Mouse (Mus musculus) c-Kit-positive CD71-positive TER-119-positive erythroid progenitor cells, embryonic 14.5 days (primary cell): ENCODE measurements around the gene Pgpep1.

ENCODE experiments used
- DNase-seq: peaks from one replicate; pipeline ENCODE4 v3.0.0-alpha.2; 2013; ENCODE audit warnings: low spot score

Gene Pgpep1

DNA sequence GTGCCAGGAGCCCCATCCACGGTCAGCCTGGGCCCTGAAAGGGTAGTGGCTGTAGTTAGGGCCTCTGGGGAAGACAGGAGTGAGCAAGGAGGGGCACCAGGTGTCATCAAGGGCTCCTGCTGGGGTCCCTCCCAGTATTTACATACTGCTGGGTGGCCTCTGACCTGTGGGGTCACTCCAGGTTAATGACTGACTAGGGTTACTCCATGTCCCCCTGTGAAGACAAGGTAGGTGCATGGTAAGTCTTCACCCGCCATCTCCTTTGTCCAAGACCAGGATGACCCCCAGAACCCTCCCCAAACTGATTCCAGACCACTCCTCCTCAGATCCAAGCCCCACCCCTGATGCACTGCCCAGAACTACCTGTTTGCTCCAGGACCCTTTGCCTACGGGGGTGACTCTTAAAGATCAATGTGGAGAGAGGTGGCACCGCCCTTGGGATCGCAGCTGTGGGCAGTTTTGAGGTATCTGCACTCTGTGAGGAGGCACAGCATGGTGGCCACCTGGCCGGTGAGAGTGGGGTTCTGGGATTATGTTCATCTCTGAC lies 27.8 kb downstream of the Pgpep1 start, which contains the start of gene Gdf15:
Gene Gdf15 (minus strand): TSS at position 111 of the 547 bp plus-strand sequence.
- no peak for DNase-seq

DNA sequence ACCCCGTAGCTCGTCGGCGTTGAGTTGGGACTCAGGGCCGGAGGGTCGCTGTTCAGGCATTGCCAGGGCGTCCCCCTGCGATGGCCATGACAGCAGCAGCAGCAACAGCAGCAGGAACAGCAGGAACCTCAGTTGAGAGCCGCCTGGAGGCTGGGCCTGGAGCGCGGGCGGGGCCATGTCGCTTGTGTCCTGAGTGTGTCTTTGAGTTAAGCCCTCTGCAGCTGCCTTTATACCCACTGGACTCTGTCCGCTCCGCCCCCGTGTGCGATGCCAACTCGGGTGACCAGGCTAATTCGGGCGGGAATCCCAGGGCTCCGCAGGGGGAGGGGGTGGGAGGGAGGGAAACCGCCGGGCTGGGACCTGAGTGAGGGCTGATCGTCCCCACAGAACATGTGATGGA lies 28.8 kb downstream of the Pgpep1 start:
- DNase-seq: no peak

DNA sequence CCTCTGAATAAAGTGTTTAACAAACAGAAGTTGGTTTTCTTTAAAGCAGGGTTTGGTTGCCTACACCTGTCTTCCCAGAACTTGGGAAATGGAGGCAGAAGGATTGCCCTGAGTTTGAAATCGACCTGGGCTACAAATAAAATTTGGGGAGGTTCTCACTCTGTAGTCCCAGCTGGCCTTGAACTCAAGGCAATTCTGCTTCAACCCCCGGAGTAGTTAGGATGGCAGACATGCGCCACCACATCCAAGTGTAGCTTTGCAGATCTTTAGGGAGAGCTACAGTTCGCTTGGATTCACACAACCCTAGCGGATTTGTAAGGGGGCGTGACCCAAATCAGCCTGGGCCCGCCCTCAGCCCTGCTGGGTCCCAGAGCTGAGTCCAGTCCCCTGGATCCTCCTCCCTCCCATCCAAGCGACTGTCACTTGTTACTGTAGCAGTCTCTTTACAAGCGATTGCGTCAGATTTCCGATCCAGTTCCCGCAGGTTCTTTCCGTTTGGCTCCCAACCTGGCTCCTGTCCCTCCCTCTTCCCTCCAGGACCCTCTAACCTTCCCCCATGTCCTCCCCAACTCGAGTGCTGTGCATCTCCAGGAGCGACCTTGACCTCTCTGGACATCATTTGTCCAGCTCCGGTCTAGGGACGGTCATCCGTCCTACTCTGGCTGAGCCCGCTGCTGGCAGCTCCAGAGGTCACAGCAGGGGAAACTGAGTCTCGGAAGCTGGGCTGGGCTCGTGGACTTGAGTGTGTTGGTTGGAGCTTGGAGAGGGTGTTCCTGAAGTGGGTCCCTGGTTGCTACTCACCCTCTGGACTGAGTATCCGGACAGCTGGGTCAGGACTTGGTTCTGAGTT lies 29.4 kb downstream of the Pgpep1 start:
- DNase-seq: peak; percentile 45

DNA sequence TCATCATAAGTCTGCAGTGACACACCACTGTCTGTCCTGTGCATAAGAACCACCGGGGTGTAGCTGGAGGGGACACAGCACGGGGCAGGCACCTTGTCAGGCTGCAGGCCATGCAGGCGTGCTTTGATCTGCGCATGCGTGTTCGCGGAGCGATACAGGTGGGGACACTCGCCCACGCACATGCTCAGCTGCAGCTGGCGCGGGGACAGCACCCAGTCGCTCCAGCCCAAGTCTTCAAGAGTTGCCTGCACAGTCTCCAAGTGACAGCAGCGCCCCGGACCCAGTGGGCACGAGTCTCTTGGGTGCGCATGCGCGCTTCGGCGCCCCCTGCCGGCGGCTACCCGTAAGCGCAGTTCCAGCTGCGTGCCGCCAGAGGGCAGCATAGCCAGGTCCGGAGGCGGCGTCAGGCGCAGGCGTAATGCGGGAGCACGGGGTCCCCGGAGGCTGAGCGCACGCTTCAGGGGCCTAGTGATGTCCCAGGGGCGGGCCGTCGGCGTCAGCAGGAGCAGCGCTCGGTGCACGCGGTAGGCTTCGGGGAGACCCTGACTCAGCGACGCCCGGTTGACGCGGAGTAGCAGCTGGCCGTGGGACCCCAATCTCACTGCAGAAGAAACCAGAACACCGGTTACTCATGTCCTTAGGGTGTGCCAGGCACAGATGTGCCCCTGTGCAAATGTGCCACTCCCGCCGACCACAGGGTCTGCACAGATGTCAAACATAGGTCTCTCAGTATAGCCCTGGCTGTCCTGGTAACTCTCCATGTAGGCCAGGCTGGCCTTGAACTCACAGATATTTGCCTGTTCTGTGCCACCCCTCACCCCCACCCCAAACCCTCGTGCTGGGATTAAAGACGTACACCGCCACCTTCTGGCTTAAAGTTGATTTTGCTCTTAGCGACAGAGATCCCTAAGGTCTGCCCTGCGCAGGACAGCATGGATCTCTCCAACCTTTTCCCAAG lies 30.3 kb downstream of the Pgpep1 start:
- peak; percentile 83 for DNase-seq

DNA sequence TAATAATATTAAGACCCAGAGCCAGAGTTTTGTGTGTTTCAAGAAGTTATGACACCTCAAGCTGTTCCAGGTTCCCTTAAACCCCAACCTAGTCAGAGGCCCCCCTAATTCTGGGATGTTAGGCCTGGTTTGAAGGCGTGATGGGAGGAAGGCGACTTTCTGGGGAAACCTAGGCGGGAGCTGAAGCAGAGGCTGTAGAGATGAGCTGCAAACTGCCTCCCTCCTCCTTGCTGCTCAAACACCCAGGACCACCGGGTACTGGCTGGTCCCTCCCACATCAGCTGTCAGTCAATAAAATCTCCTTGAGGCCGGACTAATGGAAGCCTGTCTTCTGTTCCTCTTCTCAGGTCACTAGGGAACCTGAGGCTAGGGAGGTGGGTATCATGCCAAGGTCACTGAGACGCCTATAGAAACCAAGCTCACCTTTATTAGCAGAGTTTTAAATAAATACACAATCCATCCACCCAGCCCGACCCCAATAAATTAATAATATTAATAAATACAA lies 31.1 kb downstream of the Pgpep1 start:
- no peak for DNase-seq

DNA sequence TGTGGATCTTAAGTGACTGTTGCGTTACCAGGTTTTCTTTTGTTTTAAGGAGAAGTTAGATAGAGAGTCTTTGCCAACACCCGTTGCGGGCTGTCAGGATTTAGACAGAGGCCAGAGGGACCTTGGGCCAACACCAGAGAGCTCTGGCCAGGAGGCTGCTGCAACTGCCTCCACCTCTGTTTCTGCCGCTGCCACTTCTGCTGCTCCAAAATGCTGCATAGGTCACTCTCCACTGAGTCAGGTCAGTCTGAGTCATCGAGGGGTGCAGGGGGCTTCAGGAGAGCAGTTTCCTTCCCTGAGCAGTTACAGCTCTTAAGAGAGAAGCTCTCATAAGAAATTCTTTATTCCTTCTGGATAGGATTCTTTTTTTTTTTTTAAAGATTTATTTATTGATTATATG lies 33.1 kb downstream of the Pgpep1 start:
- no peak for DNase-seq

DNA sequence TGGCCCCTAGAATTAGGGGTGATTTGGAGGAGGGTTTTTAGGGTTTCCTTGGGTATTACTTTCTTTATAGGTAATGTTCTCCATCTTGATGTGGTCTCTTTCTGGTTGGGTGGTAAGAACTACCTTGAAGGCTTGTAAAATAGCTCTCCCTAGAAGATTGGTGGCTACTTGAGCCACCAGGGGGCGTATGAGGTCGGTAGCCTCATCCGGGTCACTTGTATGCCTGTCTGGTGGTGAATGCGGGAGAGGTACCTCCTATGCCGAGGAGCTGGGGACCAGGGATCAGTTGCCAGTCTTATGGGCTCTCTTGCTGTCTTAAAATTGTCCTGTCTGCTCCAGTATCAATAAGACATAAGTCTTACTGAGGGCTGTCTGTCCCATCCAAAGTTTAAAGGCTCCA lies 35.1 kb downstream of the Pgpep1 start:
- DNase-seq: peak; percentile 44

DNA sequence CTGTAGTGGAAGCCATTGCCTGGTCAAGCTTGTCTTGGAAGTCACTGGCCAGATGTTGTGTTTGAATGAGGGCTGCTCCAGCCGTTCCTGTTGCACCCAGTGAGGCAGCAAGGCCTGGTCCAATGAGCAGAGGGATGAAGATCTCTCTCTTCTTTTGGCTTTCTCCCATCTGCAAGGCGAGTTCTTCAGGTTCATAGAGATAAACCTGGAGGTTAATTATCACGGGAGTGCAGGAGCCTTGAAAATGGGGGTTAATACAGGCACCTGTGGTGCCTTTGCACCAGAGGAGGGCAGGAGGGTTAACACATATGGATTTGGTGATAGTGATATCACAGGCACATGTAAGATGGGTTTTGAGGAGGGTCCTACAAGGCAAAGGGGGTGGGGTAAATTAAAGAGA lies 38.0 kb downstream of the Pgpep1 start:
- DNase-seq: peak; percentile 80

DNA sequence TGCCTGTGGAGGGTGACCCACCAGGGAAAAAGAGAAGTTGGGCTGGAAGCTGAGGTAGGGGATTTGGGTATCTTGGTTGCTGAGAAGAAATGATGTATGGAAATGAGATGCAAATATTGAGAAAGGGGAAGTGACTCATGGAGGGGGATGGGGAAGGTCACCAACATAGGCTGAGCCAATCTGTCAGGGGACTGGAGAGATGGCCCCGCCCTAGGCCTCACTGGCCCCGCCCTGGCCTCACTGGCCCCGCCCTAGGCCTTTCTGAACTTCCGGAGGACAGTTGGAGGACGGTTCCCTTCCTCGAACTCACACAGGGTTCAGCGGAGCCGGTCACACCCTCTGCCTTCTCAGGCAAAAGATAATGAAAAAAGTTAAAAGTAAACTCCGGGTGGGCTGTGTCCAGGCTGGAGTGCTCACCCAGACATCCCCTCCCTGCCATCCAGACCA lies 41.3 kb downstream of the Pgpep1 start:
- DNase-seq: peak; percentile 90

DNA sequence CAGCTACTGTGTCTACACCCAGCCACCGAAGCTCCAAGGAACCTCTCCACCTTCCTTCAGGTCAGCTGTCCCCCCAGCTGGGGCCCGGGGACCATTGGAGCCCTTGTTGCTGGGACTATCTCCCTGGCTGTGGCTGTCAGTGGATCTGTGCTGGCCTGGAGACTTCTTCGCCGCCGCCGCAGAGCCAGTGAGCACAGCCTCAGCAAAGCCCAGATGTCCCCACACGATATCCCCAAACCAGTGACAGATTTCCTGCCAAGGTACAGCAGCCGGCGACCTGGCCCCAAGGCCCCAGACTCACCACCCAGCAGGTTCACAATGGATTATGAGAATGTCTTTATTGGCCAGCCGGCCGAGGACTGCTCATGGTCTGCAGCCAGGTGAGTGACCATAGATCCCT lies 42.2 kb downstream of the Pgpep1 start:
- DNase-seq: peak; percentile 39

DNA sequence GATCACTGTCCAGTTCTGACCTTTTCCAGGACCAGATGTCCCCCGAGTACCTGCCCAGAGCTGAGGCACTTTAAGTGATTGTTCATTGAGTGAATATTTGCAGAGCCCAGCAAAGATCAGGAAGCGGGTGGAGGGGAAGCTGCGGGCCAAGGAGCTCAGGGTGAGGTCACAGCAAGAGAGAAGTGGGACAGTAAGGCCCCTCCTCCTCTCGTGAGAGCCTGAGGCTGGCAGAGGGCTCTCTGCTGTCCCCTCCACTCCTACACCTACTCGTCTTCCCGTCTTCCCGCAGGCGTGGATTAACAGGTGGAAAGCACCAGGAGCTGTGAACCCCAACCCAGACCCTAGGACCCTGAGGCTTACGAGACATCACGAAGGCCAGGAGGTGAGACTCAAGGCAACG lies 43.5 kb downstream of the Pgpep1 start:
- no peak for DNase-seq

DNA sequence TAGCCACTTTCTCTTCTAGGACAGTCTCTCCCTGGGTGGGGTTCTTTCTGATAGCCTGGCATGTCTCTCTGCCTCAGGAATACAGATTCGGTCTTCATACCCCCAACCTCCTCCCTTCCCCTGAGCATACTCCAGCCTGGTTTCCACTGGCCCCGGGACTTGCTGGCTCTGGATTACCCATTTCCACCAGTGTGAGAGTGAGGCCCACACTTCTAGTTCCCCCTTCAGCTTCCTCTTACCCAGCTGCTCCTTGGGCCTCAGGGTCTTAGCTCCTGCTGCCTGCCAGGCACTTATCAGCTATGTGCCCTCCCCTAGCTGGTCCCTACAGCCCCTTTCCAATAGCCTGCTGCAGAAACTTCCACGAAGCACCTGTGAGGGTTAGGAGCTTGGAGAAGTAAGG lies 44.3 kb downstream of the Pgpep1 start, which contains the start of gene Lrrc25:
Gene Lrrc25 (plus strand): TSS at position 262 of the 400 bp plus-strand sequence.
- DNase-seq: no peak

DNA sequence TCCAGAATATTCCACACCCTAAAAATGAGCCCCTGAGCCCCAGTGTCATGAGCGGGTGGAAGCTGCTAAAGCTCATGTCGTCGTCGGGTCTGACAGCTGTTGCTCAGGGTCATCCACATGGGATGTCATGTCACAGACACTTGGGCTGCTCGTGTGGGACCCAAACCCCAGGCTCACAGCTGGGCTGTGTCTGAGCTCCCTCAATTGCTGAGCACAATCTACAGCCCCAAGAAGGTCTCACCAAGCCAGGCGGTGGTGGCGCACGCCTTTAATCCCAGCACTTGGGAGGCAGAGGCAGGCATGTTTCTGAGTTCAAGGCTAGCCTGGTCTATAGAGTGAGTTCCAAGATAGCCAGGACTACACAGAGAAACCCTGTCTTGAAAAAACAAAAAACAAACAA lies 44.9 kb downstream of the Pgpep1 start:
- no peak for DNase-seq

DNA sequence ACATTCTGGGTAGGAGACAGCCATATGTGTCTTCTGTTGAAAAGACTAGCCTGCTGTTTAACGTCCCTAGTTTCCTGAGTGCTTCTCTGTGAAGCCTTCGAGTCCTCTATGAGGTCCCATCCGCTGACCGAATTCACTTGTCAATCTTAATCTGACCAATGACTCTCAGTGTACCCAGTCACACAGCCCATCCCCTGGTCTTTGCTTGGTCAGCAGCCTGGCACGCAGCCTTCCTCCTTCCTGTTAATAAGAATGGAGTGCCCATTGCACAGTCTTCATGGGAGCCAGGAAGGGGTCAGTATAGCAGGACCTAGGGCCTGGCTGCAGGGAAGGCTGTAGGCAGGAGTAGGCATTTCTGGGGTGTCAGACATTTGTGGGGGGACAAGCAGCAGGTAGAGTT lies 45.7 kb downstream of the Pgpep1 start:
- no peak for DNase-seq

DNA sequence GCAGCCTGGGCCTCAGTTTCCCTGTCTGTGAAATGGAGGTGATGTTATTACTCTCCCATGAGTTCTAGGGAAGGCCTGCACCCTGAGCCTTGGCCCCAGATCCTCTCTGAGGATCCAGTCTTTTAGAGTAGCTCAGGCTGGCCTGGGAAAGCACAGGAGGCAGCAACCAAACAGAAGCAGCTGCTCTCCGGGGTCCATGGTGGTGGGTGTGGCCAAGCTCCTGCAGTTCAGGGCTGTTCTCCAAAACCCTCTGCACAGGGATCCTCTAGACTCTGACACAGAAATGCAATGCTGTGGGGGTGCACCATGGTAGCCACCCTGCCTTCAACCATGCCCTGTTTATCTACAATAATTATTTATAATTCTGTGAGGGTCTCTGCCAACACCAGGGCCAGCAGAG lies 46.4 kb downstream of the Pgpep1 start:
- DNase-seq: no peak

DNA sequence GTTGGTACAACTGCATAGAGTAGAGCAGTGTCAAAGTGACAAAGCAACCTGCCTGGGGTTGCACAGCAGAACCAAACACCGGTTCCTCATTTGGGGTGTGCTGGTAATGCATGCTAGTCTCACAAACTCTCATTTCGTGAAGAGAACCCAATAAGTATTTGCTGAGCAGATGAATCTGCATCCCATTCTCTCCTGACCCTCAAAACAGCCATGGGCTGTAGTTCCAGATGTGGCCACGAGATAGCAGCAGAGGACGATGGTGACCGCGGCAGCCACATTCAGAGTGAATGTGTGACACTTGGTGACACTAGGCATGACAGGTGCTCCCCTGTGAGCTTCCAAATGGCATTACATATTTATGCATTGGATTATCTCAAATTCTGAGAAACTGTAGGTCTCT lies 48.3 kb downstream of the Pgpep1 start:
- DNase-seq: peak; percentile 91

DNA sequence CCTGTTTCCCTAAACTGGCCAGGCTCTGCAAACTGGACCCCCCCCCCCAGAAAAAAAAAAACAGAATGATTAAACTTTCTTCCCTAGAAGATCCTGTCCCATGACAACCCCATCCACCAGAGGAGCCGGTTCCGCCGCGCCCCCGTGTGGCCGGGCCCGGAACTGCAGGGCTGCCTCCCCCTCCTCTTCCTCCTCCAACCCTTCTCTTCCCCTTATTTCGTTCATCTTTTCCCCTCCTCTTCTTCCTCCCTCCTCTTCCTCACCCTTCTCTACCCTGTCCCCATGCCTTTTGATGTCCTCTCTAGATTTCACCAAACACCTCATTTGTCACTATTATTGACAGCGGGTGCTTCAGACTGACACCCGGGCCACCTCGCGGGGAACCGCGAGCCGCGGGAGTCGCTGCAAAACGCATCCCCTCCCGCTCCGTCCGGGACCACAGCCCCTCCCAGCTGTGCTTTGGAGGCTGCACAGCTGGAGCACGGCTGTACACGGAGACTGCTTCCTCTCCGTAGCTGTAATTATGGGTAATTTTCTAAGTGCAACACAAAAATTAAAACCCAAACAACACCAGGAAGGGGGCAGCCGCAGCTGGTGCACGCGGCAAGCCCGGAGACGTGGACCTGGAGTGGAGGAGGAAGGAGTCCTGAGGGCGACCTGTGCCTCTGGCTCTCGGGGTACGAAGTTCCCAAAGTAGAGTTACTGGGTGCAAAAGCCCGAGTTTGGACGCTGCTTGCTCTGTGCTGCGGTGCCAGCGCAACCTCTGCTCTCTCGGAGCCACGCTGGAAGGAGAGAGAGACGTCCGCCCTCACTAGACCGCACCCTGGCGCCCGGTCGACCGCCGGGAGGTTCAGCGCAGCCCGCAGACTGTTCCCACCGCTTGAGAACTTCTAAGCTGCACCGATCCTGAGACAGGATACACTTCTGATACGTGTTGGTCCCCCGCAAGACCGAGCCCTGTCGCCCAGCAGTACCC lies 49.1 kb downstream of the Pgpep1 start:
- DNase-seq: peak; percentile 80

DNA sequence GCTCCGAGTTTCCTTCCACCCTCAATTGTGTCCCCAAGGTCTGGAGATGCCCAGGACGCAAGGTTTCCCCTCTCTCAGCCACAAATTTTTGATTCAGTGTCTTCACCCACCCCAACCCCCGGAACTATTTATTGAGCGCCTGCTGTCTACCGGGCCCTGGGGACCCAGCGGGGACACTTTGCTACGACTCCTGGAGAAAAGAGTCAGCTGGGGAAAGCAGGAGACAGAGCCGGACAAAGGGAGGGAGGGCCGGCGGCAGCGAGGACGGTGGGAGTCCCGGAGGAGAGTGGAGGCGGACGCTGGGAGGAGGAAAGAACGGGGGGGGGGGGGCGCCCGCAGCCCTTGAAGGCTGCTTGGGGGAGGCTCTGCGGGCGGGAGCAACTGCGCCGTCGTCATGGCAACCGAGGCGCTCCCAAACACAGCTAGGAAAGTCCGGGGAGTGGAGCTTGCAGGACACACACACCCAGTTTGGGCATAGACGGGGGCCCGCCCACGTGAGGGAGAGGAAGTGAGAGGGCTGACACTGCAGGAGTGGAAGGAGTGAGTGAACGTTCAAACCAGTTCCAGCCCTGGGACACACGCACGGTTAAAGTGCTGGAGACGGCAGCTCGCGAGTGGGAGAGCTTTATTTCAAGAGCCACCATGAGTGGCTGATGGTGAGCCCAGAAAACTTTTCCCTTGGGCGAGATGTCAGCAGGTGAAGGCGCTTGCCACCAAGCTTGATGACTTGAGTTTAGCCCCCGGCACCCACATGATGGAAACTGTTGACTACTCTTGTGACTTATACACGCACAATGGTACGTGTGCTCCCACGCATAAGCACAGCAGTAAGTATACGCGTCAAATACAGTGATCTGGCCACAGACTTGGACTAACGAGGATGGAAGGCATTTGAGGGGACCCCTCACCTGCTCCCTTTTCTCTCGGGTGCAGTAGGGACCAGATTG lies 50.1 kb downstream of the Pgpep1 start:
- DNase-seq: peak; percentile 80

DNA sequence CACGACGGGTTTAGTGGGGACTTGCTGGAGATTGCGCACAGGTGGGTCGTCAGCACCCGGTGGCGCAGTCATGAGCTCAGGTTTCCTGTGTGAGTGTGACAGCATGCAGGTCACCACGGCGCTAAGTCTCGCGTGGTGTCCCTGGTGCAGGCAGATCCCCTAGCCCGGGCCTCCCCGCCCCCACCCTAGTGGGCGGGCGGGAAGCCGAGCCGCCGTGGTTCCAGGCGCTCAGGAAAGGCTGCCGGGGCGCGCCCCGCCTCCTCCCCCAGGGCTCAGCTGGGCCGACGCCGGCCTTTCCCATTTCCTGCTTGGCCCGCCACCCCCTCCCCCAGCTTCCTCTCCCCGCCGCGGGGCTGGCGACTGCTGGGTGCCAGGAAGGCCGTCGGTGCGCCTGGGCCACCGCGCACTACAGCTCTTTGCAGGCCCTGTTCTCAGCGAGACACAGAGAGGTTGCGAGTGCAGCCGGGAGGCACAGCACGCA lies 50.8 kb downstream of the Pgpep1 start:
- peak; percentile 50 for DNase-seq
